Mouse (Mus musculus): Measurements from ENCODE around the gene Dab2ip. TPM values are rescaled to one million over a fixed set of nuclear protein-coding genes. Genes with fewer than 3 reads are reported as not detected.

The Dab2ip gene
- polyA plus RNA-seq, 1 experiment from 2014 or later: 49.0 TPM

GRCm38 (mm10) chr2:35611645-35612044 lies 53.6 kb downstream of the Dab2ip start:
- Histone ChIP-seq H3K4me2 (no peak overlapping the region), H3K4me3 (ENCODE audit: low read depth, low read length) (no peak overlapping the region), H3K9ac (ENCODE audit: low read depth, low read length) (0 out of 2 replicates have a peak overlapping the region, but pooled peaks have one; percentile 3), H3K27me3 (ENCODE audit: control insufficient read depth, insufficient read depth, low read length) (no peaks in the 10 kb centered on the region), H3K4me1 (ENCODE audit: control insufficient read depth, insufficient read depth, low read length) (peaks cover 88% of the 10 kb centered on the region), H3K9me3 (replicated peaks; ENCODE audit: control insufficient read depth, low read length) (no peaks in the 10 kb centered on the region), H3K36me3 (ENCODE audit: control insufficient read depth, insufficient read depth, low read length) (no peaks in the 10 kb centered on the region), H3K27ac (ENCODE audit: low read depth, low read length) (no peak overlapping the region)
- 82% methylated on average over 4 of the region's 4 CpGs for WGBS (ENCODE audit: insufficient replicate concordance)
- ATAC-seq (replicated peaks; ENCODE audit: insufficient number of reproducible peaks, low FRiP score, low TSS enrichment): no peak

GRCm38 (mm10) chr2:35612297-35612696 lies 54.2 kb downstream of the Dab2ip start:
- no peak overlapping the region for H3K4me3 ChIP-seq (ENCODE audit: low read depth, low read length)
- H3K36me3 ChIP-seq (ENCODE audit: control insufficient read depth, insufficient read depth, low read length): no peaks in the 10 kb centered on the region
- H3K27ac ChIP-seq (ENCODE audit: low read depth, low read length): no peak overlapping the region
- no peak overlapping the region for H3K4me2 ChIP-seq
- WGBS (ENCODE audit: insufficient replicate concordance): 72% methylated on average over 7 of the region's 7 CpGs
- H3K9me3 ChIP-seq (replicated peaks; ENCODE audit: control insufficient read depth, low read length): no peaks in the 10 kb centered on the region
- H3K27me3 ChIP-seq (ENCODE audit: control insufficient read depth, insufficient read depth, low read length): no peaks in the 10 kb centered on the region
- peak overlapping the region; percentile 16; the same call in 1 of the 2 replicates for H3K9ac ChIP-seq (ENCODE audit: low read depth, low read length)
- H3K4me1 ChIP-seq (ENCODE audit: control insufficient read depth, insufficient read depth, low read length): peaks cover 88% of the 10 kb centered on the region
- ATAC-seq (replicated peaks; ENCODE audit: insufficient number of reproducible peaks, low FRiP score, low TSS enrichment): no peak

GRCm38 (mm10) chr2:35613946-35614353 lies 55.9 kb downstream of the Dab2ip start:
- 46% methylated on average over 3 of the region's 3 CpGs for WGBS (ENCODE audit: insufficient replicate concordance)
- H3K27me3 ChIP-seq (ENCODE audit: control insufficient read depth, insufficient read depth, low read length): no peaks in the 10 kb centered on the region
- no peak overlapping the region for H3K4me2 ChIP-seq
- no peaks in the 10 kb centered on the region for H3K36me3 ChIP-seq (ENCODE audit: control insufficient read depth, insufficient read depth, low read length)
- no peak for ATAC-seq (replicated peaks; ENCODE audit: insufficient number of reproducible peaks, low FRiP score, low TSS enrichment)
- H3K27ac ChIP-seq (ENCODE audit: low read depth, low read length): peak overlapping the region; percentile 75
- H3K4me1 ChIP-seq (ENCODE audit: control insufficient read depth, insufficient read depth, low read length): peaks cover 88% of the 10 kb centered on the region
- H3K9me3 ChIP-seq (replicated peaks; ENCODE audit: control insufficient read depth, low read length): no peaks in the 10 kb centered on the region
- H3K4me3 ChIP-seq (ENCODE audit: low read depth, low read length): no peak overlapping the region
- peak overlapping the region; percentile 12; the same call in 1 of the 2 replicates for H3K9ac ChIP-seq (ENCODE audit: low read depth, low read length)

- H3K4me1 ChIP-seq (ENCODE audit: control insufficient read depth, insufficient read depth, low read length): peaks cover 89% of the 10 kb centered on the region
- peak overlapping the region; percentile 12; the same call in 1 of the 2 replicates for H3K9ac ChIP-seq (ENCODE audit: low read depth, low read length)
- no peak overlapping the region for H3K4me2 ChIP-seq
- H3K4me3 ChIP-seq (ENCODE audit: low read depth, low read length): no peak overlapping the region
- H3K36me3 ChIP-seq (ENCODE audit: control insufficient read depth, insufficient read depth, low read length): no peaks in the 10 kb centered on the region
- no peak for ATAC-seq (replicated peaks; ENCODE audit: insufficient number of reproducible peaks, low FRiP score, low TSS enrichment)
- H3K9me3 ChIP-seq (replicated peaks; ENCODE audit: control insufficient read depth, low read length): no peaks in the 10 kb centered on the region
- WGBS (ENCODE audit: insufficient replicate concordance): 53% methylated on average over 3 of the region's 3 CpGs
- H3K27me3 ChIP-seq (ENCODE audit: control insufficient read depth, insufficient read depth, low read length): no peaks in the 10 kb centered on the region
- H3K27ac ChIP-seq (ENCODE audit: low read depth, low read length): peak overlapping the region; percentile 75
These were observed 56.3 kb downstream of the Dab2ip start for GRCm38 (mm10) chr2:35614411-35614810.

GRCm38 (mm10) chr2:35615366-35615765 lies 57.3 kb downstream of the Dab2ip start:
- no peak overlapping the region for H3K4me2 ChIP-seq
- no peaks in the 10 kb centered on the region for H3K9me3 ChIP-seq (replicated peaks; ENCODE audit: control insufficient read depth, low read length)
- H3K4me3 ChIP-seq (ENCODE audit: low read depth, low read length): no peak overlapping the region
- H3K27me3 ChIP-seq (ENCODE audit: control insufficient read depth, insufficient read depth, low read length): no peaks in the 10 kb centered on the region
- ATAC-seq (replicated peaks; ENCODE audit: insufficient number of reproducible peaks, low FRiP score, low TSS enrichment): no peak
- no peak overlapping the region for H3K27ac ChIP-seq (ENCODE audit: low read depth, low read length)
- peaks cover 90% of the 10 kb centered on the region for H3K4me1 ChIP-seq (ENCODE audit: control insufficient read depth, insufficient read depth, low read length)
- no peaks in the 10 kb centered on the region for H3K36me3 ChIP-seq (ENCODE audit: control insufficient read depth, insufficient read depth, low read length)
- 62% methylated on average over 4 of the region's 4 CpGs for WGBS (ENCODE audit: insufficient replicate concordance)
- H3K9ac ChIP-seq (ENCODE audit: low read depth, low read length): no peak overlapping the region

- WGBS (ENCODE audit: insufficient replicate concordance): 51% methylated on average over 2 of the region's 2 CpGs
- no peak for ATAC-seq (replicated peaks; ENCODE audit: insufficient number of reproducible peaks, low FRiP score, low TSS enrichment)
- H3K4me2 ChIP-seq: no peak overlapping the region
- H3K27me3 ChIP-seq (ENCODE audit: control insufficient read depth, insufficient read depth, low read length): no peaks in the 10 kb centered on the region
- H3K4me1 ChIP-seq (ENCODE audit: control insufficient read depth, insufficient read depth, low read length): peaks cover 90% of the 10 kb centered on the region
- H3K4me3 ChIP-seq (ENCODE audit: low read depth, low read length): no peak overlapping the region
- H3K36me3 ChIP-seq (ENCODE audit: control insufficient read depth, insufficient read depth, low read length): no peaks in the 10 kb centered on the region
- H3K9me3 ChIP-seq (replicated peaks; ENCODE audit: control insufficient read depth, low read length): no peaks in the 10 kb centered on the region
- H3K27ac ChIP-seq (ENCODE audit: low read depth, low read length): no peak overlapping the region
- no peak overlapping the region for H3K9ac ChIP-seq (ENCODE audit: low read depth, low read length)
These were observed 57.9 kb downstream of the Dab2ip start for GRCm38 (mm10) chr2:35615977-35616376.

- no peak for ATAC-seq (replicated peaks; ENCODE audit: insufficient number of reproducible peaks, low FRiP score, low TSS enrichment)
- peaks cover 87% of the 10 kb centered on the region for H3K4me1 ChIP-seq (ENCODE audit: control insufficient read depth, insufficient read depth, low read length)
- H3K27me3 ChIP-seq (ENCODE audit: control insufficient read depth, insufficient read depth, low read length): no peaks in the 10 kb centered on the region
- no peak overlapping the region for H3K9ac ChIP-seq (ENCODE audit: low read depth, low read length)
- no peaks in the 10 kb centered on the region for H3K36me3 ChIP-seq (ENCODE audit: control insufficient read depth, insufficient read depth, low read length)
- H3K4me2 ChIP-seq: no peak overlapping the region
- no peak overlapping the region for H3K4me3 ChIP-seq (ENCODE audit: low read depth, low read length)
- 52% methylated on average over 6 of the region's 6 CpGs for WGBS (ENCODE audit: insufficient replicate concordance)
- no peaks in the 10 kb centered on the region for H3K9me3 ChIP-seq (replicated peaks; ENCODE audit: control insufficient read depth, low read length)
- peak overlapping the region; percentile 57 for H3K27ac ChIP-seq (ENCODE audit: low read depth, low read length)
These were observed 59.0 kb downstream of the Dab2ip start for GRCm38 (mm10) chr2:35616891-35617658.

- peak overlapping the region; percentile 0; the same call in 1 of the 2 replicates for H3K4me2 ChIP-seq
- no peaks in the 10 kb centered on the region for H3K9me3 ChIP-seq (replicated peaks; ENCODE audit: control insufficient read depth, low read length)
- no peak overlapping the region for H3K4me3 ChIP-seq (ENCODE audit: low read depth, low read length)
- no peaks in the 10 kb centered on the region for H3K27me3 ChIP-seq (ENCODE audit: control insufficient read depth, insufficient read depth, low read length)
- H3K27ac ChIP-seq (ENCODE audit: low read depth, low read length): peak overlapping the region; percentile 79
- H3K4me1 ChIP-seq (ENCODE audit: control insufficient read depth, insufficient read depth, low read length): peaks cover 85% of the 10 kb centered on the region
- H3K9ac ChIP-seq (ENCODE audit: low read depth, low read length): no peak overlapping the region
- 59% methylated on average over 7 of the region's 7 CpGs for WGBS (ENCODE audit: insufficient replicate concordance)
- H3K36me3 ChIP-seq (ENCODE audit: control insufficient read depth, insufficient read depth, low read length): no peaks in the 10 kb centered on the region
- no peak for ATAC-seq (replicated peaks; ENCODE audit: insufficient number of reproducible peaks, low FRiP score, low TSS enrichment)
These were observed 60.9 kb downstream of the Dab2ip start for GRCm38 (mm10) chr2:35618981-35619380.

- H3K4me1 ChIP-seq (ENCODE audit: control insufficient read depth, insufficient read depth, low read length): peaks cover 85% of the 10 kb centered on the region
These were observed 61.5 kb downstream of the Dab2ip start for GRCm38 (mm10) chr2:35619532-35619931.

More at GRCm38 (mm10) chr2:35619532-35619931, 61.5 kb downstream of the Dab2ip start:
- peak overlapping the region; percentile 43; the same call in 1 of the 2 replicates for H3K9ac ChIP-seq (ENCODE audit: low read depth, low read length)
- no peaks in the 10 kb centered on the region for H3K9me3 ChIP-seq (replicated peaks; ENCODE audit: control insufficient read depth, low read length)
- no peaks in the 10 kb centered on the region for H3K27me3 ChIP-seq (ENCODE audit: control insufficient read depth, insufficient read depth, low read length)
- H3K4me3 ChIP-seq (ENCODE audit: low read depth, low read length): no peak overlapping the region
- H3K4me2 ChIP-seq: peak overlapping the region; percentile 58
- peak overlapping the region; percentile 79 for H3K27ac ChIP-seq (ENCODE audit: low read depth, low read length)
- 28% methylated on average over 2 of the region's 2 CpGs for WGBS (ENCODE audit: insufficient replicate concordance)
- no peaks in the 10 kb centered on the region for H3K36me3 ChIP-seq (ENCODE audit: control insufficient read depth, insufficient read depth, low read length)
- no peak for ATAC-seq (replicated peaks; ENCODE audit: insufficient number of reproducible peaks, low FRiP score, low TSS enrichment)

Data from heart, embryonic 11.5 days (tissue).